Mouse (Mus musculus) retina, adult 2 months (tissue): ENCODE measurements around the gene Osbpl11.
"Not testable (repeated sequence)": the region's sequence is repeated elsewhere in the genome, so short reads cannot be mapped to it uniquely, and the experiment has no call there.

ENCODE experiments used
- DNase-seq: peaks from one replicate; pipeline ENCODE4 v3.0.0-alpha.2; 2012; ENCODE audit warnings: low read depth, low spot score

Gene Osbpl11

DNA sequence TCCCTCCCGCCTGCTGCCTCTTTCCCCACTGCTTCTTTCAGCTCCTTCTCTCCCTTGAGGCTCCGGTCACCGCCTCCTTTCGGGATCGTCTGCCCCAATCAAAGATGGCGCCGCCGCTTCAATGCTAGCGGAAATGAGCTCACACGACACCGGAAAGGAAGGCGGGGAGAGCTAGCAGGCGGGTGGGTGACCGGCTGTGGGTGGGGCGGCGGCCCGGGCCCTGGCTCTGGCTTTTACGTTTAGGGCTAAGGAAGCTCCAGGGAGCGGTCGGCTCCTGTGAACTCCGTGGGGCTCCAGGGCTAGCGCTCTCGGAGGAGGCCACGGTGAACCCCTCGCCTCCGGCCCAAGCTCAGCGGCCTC, at the start of gene Osbpl11:
Osbpl11 (plus strand) TSS at position 171 of the 360 bp plus-strand sequence.
- DNase-seq = peak; percentile 90

- no peak for DNase-seq
These were observed 49.7 kb upstream of the Osbpl11 start for GRCm38 (mm10) chr16:33135167-33135566.

GRCm38 (mm10) chr16:33139061-33139460, 45.8 kb upstream of the Osbpl11 start:
- DNase-seq = not testable (repeated sequence)

- no peak for DNase-seq
These were observed 43.1 kb upstream of the Osbpl11 start for GRCm38 (mm10) chr16:33141758-33142280.

DNA sequence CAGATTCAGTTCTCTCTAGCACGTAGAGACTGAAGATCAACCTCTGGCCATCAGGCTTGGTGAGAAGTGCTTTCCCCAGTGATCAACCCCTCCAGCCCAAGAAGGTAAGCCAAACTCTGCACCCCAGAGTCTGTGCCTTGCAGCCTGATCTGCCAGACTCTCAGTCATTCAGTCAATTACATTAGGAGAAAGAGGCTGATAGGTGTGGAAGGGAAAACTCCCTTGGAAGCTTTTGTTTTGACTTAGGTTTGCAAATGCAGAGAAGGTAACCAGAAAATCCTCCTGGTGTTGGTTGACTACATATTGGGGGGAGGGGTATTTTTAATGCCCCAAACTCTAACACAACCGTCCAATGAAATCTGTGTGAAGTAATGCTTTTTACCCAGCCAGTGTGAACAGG, 41.4 kb upstream of the Osbpl11 start:
- no peak for DNase-seq

- no peak for DNase-seq
These were observed 38.7 kb upstream of the Osbpl11 start for GRCm38 (mm10) chr16:33146185-33146584.

GRCm38 (mm10) chr16:33148135-33148534, 36.7 kb upstream of the Osbpl11 start:
- no peak for DNase-seq

GRCm38 (mm10) chr16:33150875-33151274, 34.0 kb upstream of the Osbpl11 start:
- DNase-seq = not testable (repeated sequence)

- DNase-seq = no peak
These were observed 33.3 kb upstream of the Osbpl11 start for GRCm38 (mm10) chr16:33151558-33151957.

GRCm38 (mm10) chr16:33154992-33155391, 29.9 kb upstream of the Osbpl11 start:
- no peak for DNase-seq

DNA sequence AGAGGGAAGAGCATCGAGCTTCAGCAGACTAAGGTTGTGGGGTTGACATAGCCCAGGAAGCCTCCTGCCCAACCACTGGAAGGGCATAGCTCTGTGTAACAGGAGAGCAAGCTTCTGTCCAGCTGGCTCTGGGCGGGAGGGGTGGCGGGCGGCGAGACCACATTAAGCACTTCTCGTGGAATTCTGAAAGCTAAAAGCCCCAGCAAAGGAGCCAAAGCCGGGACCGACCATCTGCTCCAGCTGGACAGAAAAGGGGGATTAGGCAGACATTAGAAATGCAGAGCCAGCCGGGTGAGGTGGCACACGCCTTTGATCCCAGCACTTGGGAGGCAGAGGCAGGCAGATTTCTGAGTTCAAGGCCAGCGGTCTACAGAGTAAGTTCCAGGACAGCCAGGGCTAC, 26.9 kb upstream of the Osbpl11 start:
- no peak for DNase-seq

DNA sequence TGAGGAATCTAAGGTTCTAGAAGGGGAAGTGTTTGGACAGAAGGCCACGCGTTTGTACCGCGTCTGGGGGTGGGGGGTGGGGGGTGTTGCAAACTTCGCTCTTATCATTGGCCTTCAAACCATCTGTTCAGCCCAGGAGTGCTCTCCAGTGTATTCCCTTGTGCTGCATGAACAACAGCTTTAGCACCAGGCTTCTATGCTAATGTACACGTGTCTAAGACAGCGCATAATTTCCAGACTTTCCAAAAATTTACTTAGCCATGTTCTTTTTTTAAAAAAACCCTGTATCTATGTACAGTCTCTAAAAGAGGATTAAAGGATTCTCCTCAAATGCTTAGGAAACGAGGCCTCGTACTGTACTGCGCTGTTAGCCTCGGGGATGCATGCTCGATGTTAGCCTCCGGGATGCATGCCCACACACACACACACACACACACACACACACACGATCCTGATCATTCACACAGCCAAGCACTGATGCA, 26.2 kb upstream of the Osbpl11 start:
- no peak for DNase-seq

- no peak for DNase-seq
These were observed 25.5 kb upstream of the Osbpl11 start for GRCm38 (mm10) chr16:33159363-33159762.

DNA sequence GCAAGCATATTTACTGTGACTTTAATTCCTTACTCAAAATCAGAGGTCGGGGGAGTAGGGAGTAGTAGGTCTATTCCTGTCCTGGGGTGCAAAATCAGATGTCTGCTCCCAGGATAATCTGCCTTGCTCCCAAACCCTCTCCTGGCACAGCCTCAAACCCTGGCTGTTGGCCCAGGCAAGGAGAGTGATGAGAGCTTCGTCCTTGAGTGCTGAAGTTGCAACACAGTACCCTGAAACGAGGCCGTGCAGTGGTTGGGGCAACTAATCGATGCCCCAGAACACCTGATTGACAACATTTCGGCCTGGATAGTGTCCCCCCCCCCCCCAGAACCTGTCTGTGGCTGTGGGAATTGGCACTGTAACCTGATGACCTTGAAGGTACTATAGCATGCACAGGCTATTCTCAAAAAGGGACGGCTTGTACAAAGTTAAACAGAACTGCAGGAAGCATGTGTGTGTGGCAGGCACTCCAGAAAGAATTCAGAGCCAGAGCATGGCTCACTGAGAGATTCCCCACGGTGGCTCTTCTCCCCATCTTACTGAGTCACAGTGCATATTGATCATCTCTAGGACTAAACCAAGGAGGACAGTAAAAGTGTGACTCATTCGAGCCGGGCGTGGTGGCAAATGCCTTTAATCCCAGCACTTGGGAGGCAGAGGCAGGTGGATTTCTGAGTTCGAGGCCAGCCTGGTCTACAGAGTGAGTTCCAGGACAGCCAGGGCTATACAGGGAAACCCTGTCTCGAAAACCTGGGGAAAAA, 21.4 kb upstream of the Osbpl11 start:
- DNase-seq = no peak

DNA sequence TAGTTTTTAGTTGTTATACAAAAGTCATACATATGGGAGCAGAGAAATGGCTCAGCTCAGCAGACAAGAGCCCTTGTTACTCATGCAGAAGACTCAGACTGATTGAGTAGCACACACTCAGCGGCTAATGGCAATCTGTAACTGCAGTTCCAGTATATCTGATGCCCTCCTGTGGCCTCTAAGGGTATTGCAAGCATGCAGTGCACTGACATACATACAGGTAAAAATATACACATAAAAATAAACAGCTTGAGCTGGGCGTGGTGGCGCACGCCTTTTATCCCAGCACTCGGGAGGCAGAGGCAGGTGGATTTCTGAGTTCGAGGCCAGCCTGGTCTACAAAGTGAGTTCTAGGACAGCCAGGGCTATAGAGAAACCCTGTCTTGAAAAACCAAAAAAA, 18.6 kb upstream of the Osbpl11 start:
- DNase-seq = not testable (repeated sequence)

GRCm38 (mm10) chr16:33167537-33167936, 17.3 kb upstream of the Osbpl11 start:
- DNase-seq = no peak

- DNase-seq = no peak
These were observed 15.3 kb upstream of the Osbpl11 start for GRCm38 (mm10) chr16:33169471-33170034.

DNA sequence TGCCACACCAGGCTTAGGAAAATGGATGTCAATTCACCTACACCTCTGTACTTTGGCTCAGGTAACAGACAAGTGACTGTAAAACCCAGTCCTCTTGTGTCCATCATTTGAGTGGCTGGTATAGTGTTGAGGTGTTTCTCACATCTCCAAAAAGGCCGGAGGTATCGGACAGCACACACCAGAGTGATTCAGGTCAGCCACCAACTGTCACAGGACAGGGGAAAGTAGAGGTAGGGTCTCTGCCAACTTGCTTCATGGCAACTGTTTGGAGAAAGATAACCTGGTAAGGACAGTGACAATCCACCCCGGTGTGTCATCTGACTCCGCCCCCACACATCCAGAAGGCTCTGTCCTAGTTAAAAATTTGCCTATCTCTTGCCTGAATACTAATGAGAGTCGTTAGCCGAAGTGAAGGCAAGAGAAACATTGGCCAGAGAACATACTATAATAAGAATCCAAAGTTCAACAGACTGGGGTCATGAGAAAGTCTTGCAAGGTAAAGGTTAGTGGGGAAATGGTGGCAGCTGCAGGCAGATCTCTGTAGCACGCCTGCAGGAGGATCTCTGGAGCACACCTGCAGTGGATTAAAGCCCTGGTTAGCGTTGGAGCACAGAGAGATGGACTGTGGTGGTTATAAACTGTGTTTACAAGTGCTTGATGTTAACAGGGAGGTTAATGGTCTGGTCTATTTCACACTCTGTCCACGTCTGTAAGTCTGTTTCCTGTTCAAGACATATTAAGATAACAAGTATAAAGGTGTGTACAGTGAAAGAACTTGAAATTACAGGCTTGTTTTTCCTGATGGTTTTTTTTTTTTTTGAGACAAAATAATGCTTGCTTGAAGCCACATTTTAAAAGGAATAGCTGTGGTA, 13.9 kb upstream of the Osbpl11 start:
- DNase-seq = no peak

DNA sequence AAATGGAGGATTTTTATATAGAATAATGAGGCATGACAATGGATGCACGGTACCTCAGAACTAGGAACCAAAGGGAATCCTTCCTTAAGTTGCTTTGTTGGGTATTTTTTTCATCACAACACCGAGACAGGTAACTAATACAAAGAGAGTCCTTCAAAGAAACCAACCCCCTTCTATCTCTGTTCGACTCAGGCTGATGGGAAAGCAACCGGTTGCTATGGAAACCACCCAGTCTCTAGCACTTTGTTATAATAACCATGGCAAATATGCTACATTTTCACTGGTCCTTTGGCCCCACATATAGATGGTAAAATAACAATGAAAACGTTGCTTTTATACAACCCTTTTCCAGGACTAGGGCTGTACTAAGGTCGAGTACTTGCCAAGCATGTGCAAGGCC, 13.1 kb upstream of the Osbpl11 start:
- DNase-seq = no peak

- DNase-seq = no peak
These were observed 11.7 kb upstream of the Osbpl11 start for GRCm38 (mm10) chr16:33173151-33173550.

- DNase-seq = no peak
These were observed 10.2 kb upstream of the Osbpl11 start for GRCm38 (mm10) chr16:33174695-33175094.

DNA sequence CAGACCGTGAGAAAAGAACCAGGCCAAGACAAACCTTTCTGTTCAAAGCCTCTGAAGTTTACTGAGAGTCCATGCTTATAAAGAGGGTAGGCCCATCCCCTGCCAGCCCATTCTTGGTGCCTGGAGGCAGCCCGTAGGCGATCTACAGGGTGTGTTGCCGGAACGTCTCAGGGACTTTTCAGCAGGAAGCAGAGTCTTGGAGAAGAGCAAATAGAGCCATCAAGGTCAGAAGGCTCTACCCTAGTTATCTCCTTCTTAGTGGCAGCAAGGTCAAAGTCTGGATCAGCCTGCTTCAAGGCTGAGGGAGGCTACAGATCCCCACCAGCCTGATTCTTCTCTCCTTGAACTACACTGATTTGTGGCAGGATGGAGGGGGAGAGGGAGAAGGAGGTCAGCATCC, 8.0 kb upstream of the Osbpl11 start:
- DNase-seq = not testable (repeated sequence)
